Mouse (Mus musculus) C2C12 (cell line): ENCODE results near the gene P4ha2.

Experiments used
- CTCF ChIP-seq: IDR thresholded peaks from one replicate; pipeline ENCODE4 v1.5.1; 2011; ENCODE audit not compliant: control insufficient read depth, insufficient read depth, insufficient read length
- MYOD1 ChIP-seq: IDR thresholded peaks from one replicate; pipeline ENCODE4 v1.6.1; 2011; ENCODE audit warnings: low read depth; ENCODE audit not compliant: control insufficient read depth, insufficient read length
- MYOG ChIP-seq: IDR thresholded peaks from one replicate; pipeline ENCODE4 v1.6.1; 2011; ENCODE audit not compliant: control insufficient read depth, insufficient read length; ENCODE audit errors: extremely low read depth
- USF1 ChIP-seq: IDR thresholded peaks from one replicate; pipeline ENCODE4 v1.6.1; 2011; ENCODE audit warnings: low read depth, mild to moderate bottlenecking, control low read depth, moderate library complexity

- TF ChIP-seq MYOD1 (no peak), CTCF (no peak), USF1 (no peak), MYOG (no peak)
These were observed 30.8 kb downstream of the P4ha2 start for GRCm38 (mm10) chr11:54130721-54131120.
